Mouse (Mus musculus): Measurements from ENCODE around the gene Spns1. TPM values are rescaled to one million over a fixed set of nuclear protein-coding genes. Genes with fewer than 3 reads are reported as not detected.

The Spns1 gene
- polyA plus RNA-seq, 1 experiment from 2014 or later, result 57.9 TPM

DNA sequence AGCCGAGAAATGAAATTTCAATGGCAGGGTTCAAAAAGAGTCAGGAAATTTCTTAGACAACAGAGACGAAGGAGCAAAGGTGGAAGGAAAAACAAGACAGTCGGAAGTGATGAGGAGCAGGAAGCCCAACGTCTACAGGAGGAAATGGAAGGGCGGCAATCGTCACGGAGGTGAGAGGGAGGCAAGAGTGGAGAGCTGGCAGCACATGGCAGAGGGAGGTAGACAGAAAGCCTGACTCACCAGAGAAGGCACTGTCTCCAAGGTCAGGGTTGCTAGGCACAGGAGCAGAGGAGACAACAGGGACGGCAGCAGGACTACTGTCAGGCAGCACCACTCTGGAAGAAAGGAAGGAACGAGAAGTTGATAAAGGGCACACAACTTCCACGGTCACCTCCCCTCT lies 9.6 kb downstream of the Spns1 start:
- no peak overlapping the region for H3K9ac ChIP-seq
- 84% methylated on average over 10 of the region's 10 CpGs for WGBS
- no peak for ATAC-seq (ENCODE audit: insufficient number of reproducible peaks, low FRiP score, low TSS enrichment, low read depth)
- peaks cover 55% of the 10 kb centered on the region for H3K36me3 ChIP-seq
- no peaks in the 10 kb centered on the region for H3K27me3 ChIP-seq
- no peak overlapping the region for H3K4me3 ChIP-seq
- no peak overlapping the region for H3K4me2 ChIP-seq
- no peaks in the 10 kb centered on the region for H3K9me3 ChIP-seq
- no peak overlapping the region for H3K27ac ChIP-seq
- no peaks in the 10 kb centered on the region for H3K4me1 ChIP-seq

DNA sequence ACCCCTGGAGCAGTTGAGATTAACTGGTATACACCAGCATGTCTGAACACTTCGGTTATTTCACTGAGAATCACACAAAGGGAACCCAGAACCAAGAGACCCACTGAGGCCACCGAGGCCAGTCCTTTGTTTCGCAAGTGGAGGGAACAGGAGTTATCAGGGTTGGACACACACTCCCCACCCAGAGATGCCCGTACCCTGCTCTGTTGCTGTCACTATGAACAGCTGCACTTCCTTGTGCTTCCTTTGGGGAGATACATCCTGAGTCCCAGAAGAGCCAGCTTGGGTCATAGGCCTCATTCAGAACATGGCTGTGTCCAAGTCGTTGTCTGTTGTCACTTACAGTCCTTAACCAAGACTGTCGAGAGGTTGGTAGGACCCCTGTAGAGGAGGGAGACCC lies 14.2 kb downstream of the Spns1 start:
- Histone ChIP-seq H3K4me1 (no peaks in the 10 kb centered on the region), H3K9me3 (no peaks in the 10 kb centered on the region), H3K4me3 (no peak overlapping the region), H3K27ac (no peak overlapping the region), H3K36me3 (peaks cover 13% of the 10 kb centered on the region), H3K4me2 (no peak overlapping the region), H3K27me3 (no peaks in the 10 kb centered on the region), H3K9ac (no peak overlapping the region)
- no peak for ATAC-seq (ENCODE audit: insufficient number of reproducible peaks, low FRiP score, low TSS enrichment, low read depth)
- WGBS, result 81% methylated on average over 6 of the region's 6 CpGs

DNA sequence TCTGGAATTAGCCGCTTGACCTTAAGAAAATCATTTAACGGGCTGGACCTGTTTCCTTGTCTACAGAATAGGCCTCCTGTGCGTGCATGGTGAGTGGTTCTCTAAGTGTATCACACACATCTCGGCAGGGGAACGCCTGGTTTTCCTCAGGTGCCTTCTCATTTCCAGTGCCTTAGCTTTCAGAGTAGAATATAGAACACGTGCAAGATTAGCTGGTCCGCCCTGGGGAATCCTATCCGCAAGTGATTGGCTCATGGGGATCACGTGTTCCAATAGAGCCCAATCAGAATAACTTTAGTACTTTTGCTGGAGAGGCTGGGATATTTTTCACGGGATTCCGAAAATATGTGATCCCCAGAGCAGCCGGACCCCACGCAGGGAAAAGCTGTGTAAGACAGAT lies 18.2 kb downstream of the Spns1 start:
- Histone ChIP-seq H3K27ac (no peak overlapping the region), H3K27me3 (no peaks in the 10 kb centered on the region), H3K4me1 (no peaks in the 10 kb centered on the region), H3K4me2 (no peak overlapping the region), H3K36me3 (no peaks in the 10 kb centered on the region), H3K9me3 (no peaks in the 10 kb centered on the region), H3K9ac (no peak overlapping the region), H3K4me3 (no peak overlapping the region)
- ATAC-seq (ENCODE audit: insufficient number of reproducible peaks, low FRiP score, low TSS enrichment, low read depth), result no peak
- WGBS, result 59% methylated on average over 13 of the region's 13 CpGs

DNA sequence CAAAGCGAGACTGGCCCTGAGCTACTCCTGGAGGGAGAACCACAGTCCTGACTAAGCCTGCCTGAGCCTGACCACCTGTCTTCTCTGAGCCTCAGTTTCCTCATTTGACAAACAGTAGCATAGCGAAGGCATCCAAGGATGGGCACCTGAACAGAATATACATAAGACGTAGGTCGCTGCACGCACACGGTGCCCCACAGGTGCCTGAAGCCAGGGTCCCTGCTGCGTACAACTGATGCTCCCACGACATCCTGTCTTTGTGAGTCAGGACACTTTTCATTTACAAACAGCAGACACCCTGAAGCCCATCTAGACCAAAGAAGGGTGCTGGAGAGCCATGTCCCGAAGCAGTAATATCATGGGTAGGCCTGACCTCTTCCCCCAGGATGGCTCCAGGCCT lies 18.8 kb downstream of the Spns1 start:
- 91% methylated on average over 9 of the region's 9 CpGs for WGBS
- Histone ChIP-seq H3K36me3 (no peaks in the 10 kb centered on the region), H3K27me3 (no peaks in the 10 kb centered on the region), H3K4me2 (no peak overlapping the region), H3K4me1 (no peaks in the 10 kb centered on the region), H3K27ac (no peak overlapping the region), H3K9ac (no peak overlapping the region), H3K4me3 (no peak overlapping the region), H3K9me3 (no peaks in the 10 kb centered on the region)
- no peak for ATAC-seq (ENCODE audit: insufficient number of reproducible peaks, low FRiP score, low TSS enrichment, low read depth)

DNA sequence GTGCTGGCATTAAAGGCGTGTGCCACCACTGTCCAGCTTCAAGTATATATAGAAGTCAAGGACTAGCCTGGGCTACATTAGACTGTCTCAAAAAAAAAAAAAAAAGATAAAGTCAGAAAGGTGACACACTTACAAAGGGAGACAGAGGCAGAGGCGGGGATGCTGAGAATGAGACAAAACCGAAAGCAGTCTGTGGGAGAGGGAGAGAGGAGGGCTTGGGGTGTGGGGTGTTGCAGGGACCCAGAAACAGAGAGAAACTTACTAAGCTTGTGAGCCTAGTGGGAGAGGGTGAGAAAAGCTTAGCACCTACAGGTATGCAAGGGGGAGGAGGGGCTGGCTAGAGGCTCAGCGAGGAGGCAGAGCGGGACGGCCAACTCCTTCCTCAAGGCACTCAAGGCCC lies 19.4 kb downstream of the Spns1 start:
- H3K4me1 ChIP-seq, result no peaks in the 10 kb centered on the region
- ATAC-seq (ENCODE audit: insufficient number of reproducible peaks, low FRiP score, low TSS enrichment, low read depth), result no peak

DNA sequence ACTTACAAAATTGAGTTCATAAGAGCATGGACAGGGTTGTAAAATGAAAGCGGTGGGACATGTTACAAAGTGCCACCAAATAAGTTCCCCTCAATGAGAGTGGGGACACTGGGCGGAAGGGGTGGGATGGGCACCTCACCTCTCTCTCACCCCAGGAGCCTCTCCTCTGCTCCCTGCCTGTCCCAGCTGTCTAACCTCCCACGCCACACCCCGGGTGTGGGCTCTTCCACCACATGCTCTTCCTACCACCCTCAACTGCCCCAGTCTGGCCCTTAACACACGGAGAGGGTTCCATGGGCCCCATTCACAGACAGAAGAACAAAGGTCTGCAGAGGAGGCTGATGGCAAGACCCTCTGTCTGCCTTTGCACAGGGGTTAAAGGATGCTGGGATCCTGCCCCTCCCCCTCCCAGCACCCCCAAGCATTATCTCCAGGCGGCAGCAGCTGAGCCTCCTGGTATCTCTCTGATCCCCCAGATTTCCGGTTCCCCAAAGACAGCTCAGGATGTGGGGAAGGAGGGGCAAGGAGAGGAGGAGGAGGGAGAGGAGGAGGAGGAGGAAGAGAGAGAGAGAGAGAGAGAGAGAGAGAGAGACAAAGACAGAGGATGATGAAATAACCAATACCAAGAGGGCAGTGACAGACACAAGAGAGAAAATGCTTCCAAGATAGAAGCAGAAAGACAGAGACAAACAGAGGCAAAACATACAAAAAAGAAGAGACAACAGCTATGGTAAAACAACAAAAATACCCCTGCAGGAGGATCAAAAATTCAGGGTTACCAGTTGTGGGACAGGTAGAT lies 20.3 kb downstream of the Spns1 start:
- H3K27me3 ChIP-seq, result no peaks in the 10 kb centered on the region
- H3K9ac ChIP-seq, result no peak overlapping the region
- no peak overlapping the region for H3K4me2 ChIP-seq
- 52% methylated on average over 7 of the region's 7 CpGs for WGBS
- no peaks in the 10 kb centered on the region for H3K9me3 ChIP-seq
- no peak for ATAC-seq (ENCODE audit: insufficient number of reproducible peaks, low FRiP score, low TSS enrichment, low read depth)
- H3K36me3 ChIP-seq, result no peaks in the 10 kb centered on the region
- H3K27ac ChIP-seq, result no peak overlapping the region
- no peak overlapping the region for H3K4me3 ChIP-seq
- H3K4me1 ChIP-seq, result no peaks in the 10 kb centered on the region

More for the DNA sequence above, 19.4 kb downstream of the Spns1 start:
- H3K27me3 ChIP-seq, result no peaks in the 10 kb centered on the region
- no peaks in the 10 kb centered on the region for H3K9me3 ChIP-seq
- no peak overlapping the region for H3K27ac ChIP-seq
- WGBS, result 83% methylated on average over 6 of the region's 6 CpGs
- H3K9ac ChIP-seq, result no peak overlapping the region
- no peaks in the 10 kb centered on the region for H3K36me3 ChIP-seq
- no peak overlapping the region for H3K4me2 ChIP-seq
- no peak overlapping the region for H3K4me3 ChIP-seq

DNA sequence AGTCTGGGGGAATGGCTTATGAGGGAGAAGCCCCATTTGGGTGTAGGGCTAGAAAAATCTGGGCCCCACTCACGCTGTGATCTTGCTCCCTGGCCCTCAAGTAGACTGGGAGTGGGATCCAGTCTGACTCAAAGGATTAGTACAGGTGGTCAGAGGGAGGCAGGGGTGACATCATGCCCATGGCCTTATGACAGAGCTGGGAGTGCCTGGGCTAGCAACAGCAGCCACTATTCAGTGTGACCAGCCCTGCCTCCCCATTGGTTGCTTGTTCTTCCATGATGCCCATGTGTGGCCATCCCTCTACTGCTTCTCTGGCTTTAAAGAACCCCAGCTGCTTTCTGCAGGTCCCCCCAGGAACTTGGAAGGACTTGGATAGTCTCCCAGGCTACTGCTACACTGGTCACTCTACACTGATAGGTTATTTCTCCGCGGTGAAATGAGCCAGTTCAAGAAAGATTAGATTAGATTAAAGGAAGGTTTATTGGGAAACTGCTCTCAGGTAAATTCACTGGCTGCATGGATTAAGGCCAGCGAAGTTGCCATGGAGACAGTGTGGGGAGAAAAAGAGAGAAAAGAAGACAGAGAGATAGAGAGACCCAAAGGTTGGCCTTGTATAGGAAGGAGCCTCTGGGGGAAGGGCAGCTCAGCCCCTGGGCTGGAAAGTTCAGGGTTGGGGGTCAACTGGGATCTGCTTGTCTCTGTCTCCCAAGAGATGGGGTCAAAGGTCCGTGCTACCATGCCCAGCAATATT lies 21.2 kb downstream of the Spns1 start:
- Histone ChIP-seq H3K4me2 (no peak overlapping the region), H3K27ac (no peak overlapping the region), H3K4me3 (no peak overlapping the region), H3K9ac (no peak overlapping the region), H3K9me3 (no peaks in the 10 kb centered on the region), H3K36me3 (no peaks in the 10 kb centered on the region), H3K4me1 (no peaks in the 10 kb centered on the region), H3K27me3 (no peaks in the 10 kb centered on the region)
- no peak for ATAC-seq (ENCODE audit: insufficient number of reproducible peaks, low FRiP score, low TSS enrichment, low read depth)
- 56% methylated on average over 5 of the region's 5 CpGs for WGBS

DNA sequence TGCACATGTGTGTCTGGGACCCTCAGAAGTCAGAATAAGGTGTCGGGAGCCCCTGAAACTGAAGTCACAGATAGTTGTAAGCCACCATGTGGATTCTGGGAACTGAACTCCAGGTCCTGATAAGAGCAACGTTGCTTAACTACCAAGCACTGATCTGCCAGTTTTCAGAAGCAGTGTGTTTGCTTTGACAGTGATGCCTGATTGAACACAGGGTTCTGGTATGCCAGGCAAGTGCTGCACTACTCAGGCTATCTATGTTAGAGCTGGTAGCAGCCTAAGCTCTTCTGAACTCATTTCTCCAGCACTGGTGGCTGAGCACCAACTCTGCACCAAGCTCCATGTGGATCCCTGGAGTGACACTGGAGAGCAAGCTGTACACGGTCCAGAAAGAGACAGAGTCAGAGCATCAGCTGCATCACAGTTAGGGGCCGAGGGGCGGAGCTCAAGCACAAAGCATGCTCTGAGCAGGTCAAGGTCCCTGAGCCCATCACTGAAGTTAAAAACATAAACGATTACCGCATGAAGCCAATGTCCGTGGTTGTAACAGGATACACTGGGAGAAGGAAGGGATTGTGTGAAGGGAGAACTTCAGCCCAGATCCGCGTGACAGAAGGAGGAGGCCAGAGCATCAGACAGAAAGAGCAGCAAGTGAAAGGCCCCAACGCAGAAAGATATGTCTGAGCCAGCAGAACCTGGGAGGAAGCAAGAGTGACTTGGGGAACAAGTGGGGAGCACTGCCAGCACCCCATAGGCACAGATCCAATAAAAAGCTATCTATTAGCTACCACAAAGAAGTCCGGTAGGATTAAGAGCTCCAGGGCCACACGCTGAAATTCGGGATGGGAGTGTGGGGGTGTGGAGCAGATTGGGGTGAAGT lies 22.3 kb downstream of the Spns1 start:
- no peak for ATAC-seq (ENCODE audit: insufficient number of reproducible peaks, low FRiP score, low TSS enrichment, low read depth)
- H3K9ac ChIP-seq, result no peak overlapping the region
- H3K36me3 ChIP-seq, result no peaks in the 10 kb centered on the region
- no peaks in the 10 kb centered on the region for H3K4me1 ChIP-seq
- 54% methylated on average over 14 of the region's 14 CpGs for WGBS
- no peak overlapping the region for H3K4me3 ChIP-seq
- no peak overlapping the region for H3K27ac ChIP-seq
- no peak overlapping the region for H3K4me2 ChIP-seq
- no peaks in the 10 kb centered on the region for H3K27me3 ChIP-seq
- H3K9me3 ChIP-seq, result no peaks in the 10 kb centered on the region

DNA sequence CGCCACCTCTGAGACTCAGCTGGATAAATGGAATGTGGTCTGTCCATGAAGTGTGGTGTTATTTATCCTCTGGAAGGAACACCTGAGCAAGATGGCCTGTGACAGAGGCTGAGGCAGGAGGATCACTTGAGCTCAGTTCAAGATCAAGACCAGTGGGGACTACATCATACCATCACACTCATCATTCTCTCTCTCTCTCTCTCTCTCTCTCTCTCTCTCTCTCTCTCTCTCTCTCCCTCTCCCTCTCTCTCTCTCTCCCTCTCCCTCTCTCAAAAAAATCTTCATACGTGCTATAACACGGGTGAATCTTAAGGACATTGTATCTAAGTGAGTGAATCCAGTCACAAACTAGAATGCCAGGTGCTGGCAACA lies 23.3 kb downstream of the Spns1 start:
- ATAC-seq (ENCODE audit: insufficient number of reproducible peaks, low FRiP score, low TSS enrichment, low read depth), result no peak
- 80% methylated on average over 3 of the region's 3 CpGs for WGBS

DNA sequence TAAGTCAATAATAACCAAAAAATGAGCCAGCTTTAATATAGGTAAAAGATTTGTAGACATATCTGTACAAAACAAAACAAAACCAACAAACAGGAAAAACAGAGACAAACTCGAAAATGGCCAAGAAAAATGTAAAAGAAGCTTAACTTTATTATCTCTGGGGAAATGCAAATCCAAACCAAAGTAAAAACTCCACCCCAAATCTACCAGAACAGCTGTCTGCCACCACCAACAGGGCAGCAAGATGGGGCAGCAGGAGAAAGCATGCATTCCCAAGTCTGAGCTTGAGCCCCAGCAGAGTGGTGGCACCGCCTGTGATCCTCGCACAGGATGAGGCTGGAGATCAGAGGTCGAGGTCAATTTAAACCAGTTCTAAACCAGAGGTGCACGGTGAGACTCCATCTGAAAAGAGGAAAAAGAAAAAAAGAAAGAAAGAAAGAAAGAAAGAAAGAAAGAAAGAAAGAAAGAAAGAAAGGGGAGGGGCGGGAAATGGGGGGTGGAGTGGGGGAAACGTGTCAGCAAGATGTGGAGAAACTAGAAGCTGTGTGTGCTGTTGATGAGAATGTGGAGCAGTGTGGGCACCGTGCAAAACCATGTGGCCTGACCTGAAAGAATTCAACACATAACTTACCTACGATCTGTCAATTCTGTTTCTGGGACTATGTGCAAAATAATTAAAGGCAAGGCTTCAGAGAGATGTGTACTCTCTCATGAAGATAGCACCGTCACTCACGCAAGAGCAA lies 23.8 kb downstream of the Spns1 start:
- Histone ChIP-seq H3K27ac (no peak overlapping the region), H3K27me3 (no peaks in the 10 kb centered on the region), H3K36me3 (no peaks in the 10 kb centered on the region), H3K4me2 (no peak overlapping the region), H3K4me1 (no peaks in the 10 kb centered on the region), H3K4me3 (no peak overlapping the region), H3K9me3 (no peaks in the 10 kb centered on the region), H3K9ac (no peak overlapping the region)
- no peak for ATAC-seq (ENCODE audit: insufficient number of reproducible peaks, low FRiP score, low TSS enrichment, low read depth)
- WGBS, result 60% methylated on average over 11 of the region's 11 CpGs

More for the DNA sequence above, 23.3 kb downstream of the Spns1 start:
- no peaks in the 10 kb centered on the region for H3K4me1 ChIP-seq
- H3K9me3 ChIP-seq, result no peaks in the 10 kb centered on the region
- no peak overlapping the region for H3K4me2 ChIP-seq
- no peaks in the 10 kb centered on the region for H3K36me3 ChIP-seq
- no peak overlapping the region for H3K27ac ChIP-seq
- H3K9ac ChIP-seq, result no peak overlapping the region
- no peaks in the 10 kb centered on the region for H3K27me3 ChIP-seq
- H3K4me3 ChIP-seq, result no peak overlapping the region

DNA sequence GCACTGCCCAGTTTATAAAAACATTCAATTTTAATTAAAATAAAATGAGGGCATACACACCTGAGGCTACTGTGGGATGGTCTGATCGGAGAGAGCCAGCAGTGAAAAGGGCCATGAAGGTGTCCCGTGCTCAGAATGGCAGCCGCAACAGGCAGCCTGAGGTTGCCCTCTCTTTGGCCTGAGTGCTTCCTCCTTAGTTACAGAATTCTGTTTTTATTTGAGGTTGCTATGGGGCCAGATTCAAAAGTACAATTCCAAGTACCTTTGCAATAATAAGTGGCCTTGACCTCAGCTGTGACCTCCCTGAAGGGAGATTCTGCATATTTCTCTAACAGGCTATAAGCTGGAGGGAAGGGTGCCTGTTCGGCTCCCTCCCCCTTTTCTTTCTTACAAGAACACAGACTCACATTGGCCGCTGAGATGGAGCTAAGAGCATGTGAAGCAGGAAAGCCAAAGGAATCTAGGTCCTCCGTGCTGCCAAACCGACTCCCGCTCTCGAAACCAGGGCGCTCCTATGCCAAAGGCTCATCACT lies 25.8 kb downstream of the Spns1 start:
- Histone ChIP-seq H3K36me3 (no peaks in the 10 kb centered on the region), H3K4me3 (no peak overlapping the region), H3K27me3 (no peaks in the 10 kb centered on the region), H3K9me3 (no peaks in the 10 kb centered on the region), H3K9ac (no peak overlapping the region), H3K4me1 (no peaks in the 10 kb centered on the region), H3K4me2 (no peak overlapping the region), H3K27ac (no peak overlapping the region)
- WGBS, result 55% methylated on average over 10 of the region's 10 CpGs
- no peak for ATAC-seq (ENCODE audit: insufficient number of reproducible peaks, low FRiP score, low TSS enrichment, low read depth)
